Mouse (Mus musculus) cerebellum, postnatal 14 days (tissue): ENCODE measurements at regions not wholly inside any gene's neighbourhood (a gene's known extent, or its start where the extent isn't known, plus 50 kb on each side); places are given as distances from the start of the nearest gene placed in this dataset.

ENCODE experiments used
- DNase-seq, 2 experiments: peaks; one replicate each; pipeline ENCODE4 v3.0.0; 2021; ENCODE audit warnings: mixed read lengths in 2 of 2

- DNase-seq = no peak
Measured at GRCm38 (mm10) chr17:80792605-80793004, 64.3 kb upstream of the Map4k3 start.

GRCm38 (mm10) chr17:80789706-80790105 is 61.4 kb upstream of the Map4k3 start:
- DNase-seq = no peak

- no peak for DNase-seq
Measured at GRCm38 (mm10) chr17:80789000-80789399, 60.7 kb upstream of the Map4k3 start.

GRCm38 (mm10) chr17:80786858-80787257 is 58.6 kb upstream of the Map4k3 start:
- no peak for DNase-seq

GRCm38 (mm10) chr17:80786061-80786851 is 58.0 kb upstream of the Map4k3 start:
- DNase-seq = no peak

GRCm38 (mm10) chr17:80785476-80785875 is 57.2 kb upstream of the Map4k3 start:
- DNase-seq = no peak

- DNase-seq = no peak
Measured at GRCm38 (mm10) chr17:80785049-80785448, 56.8 kb upstream of the Map4k3 start.

GRCm38 (mm10) chr17:80782233-80782632 is 53.9 kb upstream of the Map4k3 start:
- no peak for DNase-seq

GRCm38 (mm10) chr17:80781621-80782020 is 53.3 kb upstream of the Map4k3 start:
- no peak for DNase-seq

- no peak for DNase-seq
Measured at GRCm38 (mm10) chr17:80780303-80780702, 52.0 kb upstream of the Map4k3 start.

- peak in 1 of 2 experiments; percentile 46 for DNase-seq
Measured at GRCm38 (mm10) chr17:80779782-80780181, 51.5 kb upstream of the Map4k3 start.
